Mouse (Mus musculus) right cerebral cortex, adult 2 months (tissue): ENCODE results near the gene Osbp2.

Source experiments
- DNase-seq, 2 experiments: peaks; one replicate each; pipeline ENCODE4 v3.0.0; 2021 to 2022; ENCODE audit warnings: low spot score in 2 of 2

The Osbp2 gene

GRCm38 (mm10) chr11:3862661-3863453 lies 846 bp downstream of the Osbp2 start:
- no peak for DNase-seq

GRCm38 (mm10) chr11:3860361-3860760 lies 3.3 kb downstream of the Osbp2 start:
- no peak for DNase-seq

GRCm38 (mm10) chr11:3859778-3860177 lies 3.9 kb downstream of the Osbp2 start:
- no peak for DNase-seq

GRCm38 (mm10) chr11:3857902-3858301 lies 5.8 kb downstream of the Osbp2 start:
- no peak for DNase-seq

- no peak for DNase-seq
These were observed 7.9 kb downstream of the Osbp2 start for GRCm38 (mm10) chr11:3855846-3856245.

GRCm38 (mm10) chr11:3854156-3854555 lies 9.5 kb downstream of the Osbp2 start:
- DNase-seq: no peak

- peak; percentile 77 to 83 for DNase-seq
These were observed 10.1 kb downstream of the Osbp2 start for GRCm38 (mm10) chr11:3853481-3854034.

GRCm38 (mm10) chr11:3853031-3853430 lies 10.7 kb downstream of the Osbp2 start:
- DNase-seq: no peak

GRCm38 (mm10) chr11:3851872-3852271 lies 11.8 kb downstream of the Osbp2 start:
- no peak for DNase-seq

- no peak for DNase-seq
These were observed 12.9 kb downstream of the Osbp2 start for GRCm38 (mm10) chr11:3850746-3851277.

GRCm38 (mm10) chr11:3850315-3850614 lies 13.4 kb downstream of the Osbp2 start:
- peak; percentile 68 to 77 for DNase-seq

GRCm38 (mm10) chr11:3849469-3850314 lies 14.0 kb downstream of the Osbp2 start:
- no peak for DNase-seq

- DNase-seq: no peak
These were observed 17.4 kb downstream of the Osbp2 start for GRCm38 (mm10) chr11:3846351-3846750.

GRCm38 (mm10) chr11:3843943-3844734 lies 19.6 kb downstream of the Osbp2 start:
- DNase-seq: no peak

GRCm38 (mm10) chr11:3835271-3835670 lies 28.4 kb downstream of the Osbp2 start:
- no peak for DNase-seq

- DNase-seq: no peak
These were observed 29.1 kb downstream of the Osbp2 start for GRCm38 (mm10) chr11:3834421-3835098.

GRCm38 (mm10) chr11:3833544-3834420 lies 29.9 kb downstream of the Osbp2 start:
- no peak for DNase-seq

GRCm38 (mm10) chr11:3832193-3832901 lies 31.4 kb downstream of the Osbp2 start:
- peak; percentile 53 to 67 for DNase-seq

- no peak for DNase-seq
These were observed 34.0 kb downstream of the Osbp2 start for GRCm38 (mm10) chr11:3829736-3830135.
